Mouse (Mus musculus) lung, postnatal 0 days (tissue): ENCODE data around the gene Cdpf1.

Experiments
- CTCF ChIP-seq: IDR thresholded peaks from 2 replicates; pipeline ENCODE4 v1.5.1; 2016; ENCODE audit warnings: antibody characterized with exemption, mild to moderate bottlenecking
- EP300 ChIP-seq: IDR thresholded peaks from 2 replicates; pipeline ENCODE4 v1.6.1; 2016; ENCODE audit warnings: antibody characterized with exemption, mild to moderate bottlenecking, control low read depth

GRCm38 (mm10) chr15:85858980-85859489 is 47.5 kb upstream of the Cdpf1 start:
- no peak for TF ChIP-seq CTCF
- TF ChIP-seq EP300, result no peak
